Mouse (Mus musculus) E14TG2a.4 (cell line): ENCODE results near the gene Gm48551.

Experiments
- CTCF ChIP-seq: conservative IDR thresholded peaks from 2 replicates; pipeline ENCODE4 v1.5.1; 2014; ENCODE audit warnings: low read length
- POU5F1 ChIP-seq: IDR thresholded peaks from 2 replicates; pipeline ENCODE4 v1.6.1; 2014; ENCODE audit warnings: low read length, borderline replicate concordance

DNA sequence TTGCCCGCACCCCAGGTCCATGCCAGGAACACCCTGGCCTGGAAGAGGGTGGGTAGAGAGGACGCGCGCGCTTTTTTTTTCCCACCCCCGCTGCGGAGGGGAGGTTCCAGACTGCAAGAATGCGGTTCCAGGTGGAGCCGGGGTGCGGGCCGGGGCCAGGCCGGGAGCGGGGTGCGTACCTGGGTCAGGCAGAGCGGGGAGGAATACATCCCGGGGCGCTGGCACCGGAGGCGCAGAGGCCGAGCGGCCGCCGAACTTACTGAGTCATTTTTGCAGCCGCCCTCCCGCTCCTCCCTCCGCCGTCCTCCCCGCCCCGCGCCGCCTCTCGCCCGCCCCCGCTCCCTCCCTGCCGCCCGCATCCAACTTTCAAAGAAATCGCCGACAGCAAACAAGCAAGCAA is 42.6 kb downstream of the Gm48551 start:
- no peak for TF ChIP-seq CTCF
- no peak for TF ChIP-seq POU5F1
